Mouse (Mus musculus) kidney, adult 10 weeks (tissue): ENCODE results near the gene Ttll1. TPM values are rescaled to one million over a fixed set of nuclear protein-coding genes. Genes with fewer than 3 reads are reported as not detected.

ENCODE experiments used
- polyA plus RNA-seq: library from polyadenylated mRNA; stranded (reverse); fragments of 350-450 nt; fragmentation: Illumina TruSeq; extraction: RNeasy Lipid Tissue Mini Kit (QIAGEN cat#74804); gene quantifications from one replicate; pipeline ENCODE4 v1.2.3, GENCODE M21; 2014; ENCODE audit warnings: low read depth, low replicate concordance

The Ttll1 gene
- polyA plus RNA-seq, result 3.8 TPM

GRCm38 (mm10) chr15:83510805-83511405 lies at the start of gene Ttll1:
TSS of gene Ttll1 (minus strand) at chr15:83510893.

GRCm38 (mm10) chr15:83526424-83527091 lies 15.9 kb upstream of the Ttll1 start, which contains the start of gene Bik:
TSS of gene Bik (plus strand) at chr15:83526862.

GRCm38 (mm10) chr15:83464083-83464904 lies 46.4 kb downstream of the Ttll1 start, which contains the start of gene Pacsin2:
TSS of gene Pacsin2 (minus strand) at chr15:83464606.

Other genes with a start within 250 kb of the Ttll1 start
- gene Arfgap3, start 160.6 kb downstream of the Ttll1 start, polyA plus RNA-seq, result 11.6 TPM
- gene Pacsin2, start 46.3 kb downstream of the Ttll1 start, polyA plus RNA-seq, result 56.8 TPM
- gene Bik, start 16.0 kb upstream of the Ttll1 start, polyA plus RNA-seq, result 1.6 TPM
- gene Tspo, start 52.7 kb upstream of the Ttll1 start, polyA plus RNA-seq, result 0.61 TPM
- gene Mcat, start 52.9 kb upstream of the Ttll1 start, polyA plus RNA-seq, result 2.9 TPM
- 0.81 TPM for gene Ttll12, start 84.3 kb upstream of the Ttll1 start, polyA plus RNA-seq
- 0.24 TPM for gene Scube1, start 214.1 kb upstream of the Ttll1 start, polyA plus RNA-seq